Mouse (Mus musculus): ENCODE measurements at regions not wholly inside any gene's neighbourhood (a gene's known extent, or its start where the extent isn't known, plus 50 kb on each side); places are given as distances from the start of the nearest gene placed in this dataset.

DNA sequence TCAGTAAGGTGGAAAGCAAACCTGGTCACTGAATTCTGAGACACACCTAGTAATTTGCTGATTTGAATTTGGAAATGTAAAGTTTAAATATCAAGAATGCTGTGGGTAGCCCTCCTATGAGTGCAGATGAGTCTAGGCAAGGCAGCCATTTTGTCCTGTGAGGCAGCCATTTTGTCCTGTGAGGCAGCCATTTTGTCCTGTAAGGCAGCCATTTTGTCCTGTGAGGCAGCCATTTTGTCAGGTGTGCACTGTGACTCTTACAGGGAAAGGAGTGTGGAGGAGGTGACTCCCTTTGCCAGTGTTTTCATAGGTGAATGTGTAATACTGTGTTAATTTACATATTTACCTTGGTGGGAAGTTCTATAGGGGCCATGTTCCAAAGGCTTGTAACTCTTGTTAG is 241.5 kb downstream of the Adra2a start:
- no peak overlapping the region for H3K9ac ChIP-seq (ENCODE audit: control insufficient read depth, low read depth, low read length, poor library complexity, severe bottlenecking)
- no peak overlapping the region for H3K4me3 ChIP-seq (ENCODE audit: control insufficient read depth in 1 of 2, insufficient read depth in 1 of 2, low read depth in 2 of 2, low read length in 2 of 2)
- H3K27ac ChIP-seq (ENCODE audit: control insufficient read depth, low read depth, low read length): no peak overlapping the region
- DNase-seq (ENCODE audit: low read depth, low spot score): peak; percentile 36
- H3K9me3 ChIP-seq (replicated peaks; ENCODE audit: insufficient read depth, low read length): no peaks in the 10 kb centered on the region
- H3K4me1 ChIP-seq (ENCODE audit: control insufficient read depth in 1 of 2, insufficient read depth in 2 of 2, low read length in 2 of 2): no peaks in the 10 kb centered on the region
- H3K27me3 ChIP-seq (ENCODE audit: control insufficient read depth in 1 of 2, insufficient read depth in 2 of 2, low read length in 2 of 2): peaks cover 0 to 2% of the 10 kb centered on the region in 2 experiments; a peak in 2 of 4 replicates
- no peak for TF ChIP-seq ZNF384 (IDR thresholded peaks at IDR 0.05; ENCODE audit: low read depth, low read length)
- TF ChIP-seq SMC3 (IDR thresholded peaks at IDR 0.05; ENCODE audit: low read depth, low read length): no peak
- peak; percentile 74 for TF ChIP-seq ZC3H11A (IDR thresholded peaks at IDR 0.05; ENCODE audit: low read depth, low read length)
- no peak for TF ChIP-seq NRF1 (IDR thresholded peaks at IDR 0.05; ENCODE audit: insufficient read depth, low read depth, low read length, poor library complexity, severe bottlenecking)
- TF ChIP-seq TBP (IDR thresholded peaks at IDR 0.05; ENCODE audit: low read depth, low read length): no peak
- H3K36me3 ChIP-seq (ENCODE audit: control insufficient read depth in 1 of 2, insufficient read depth in 2 of 2, low read length in 2 of 2): no peaks in the 10 kb centered on the region
- H3K79me2 ChIP-seq (ENCODE audit: control insufficient read depth, insufficient read depth, low read length, poor library complexity): no peaks in the 10 kb centered on the region

DNA sequence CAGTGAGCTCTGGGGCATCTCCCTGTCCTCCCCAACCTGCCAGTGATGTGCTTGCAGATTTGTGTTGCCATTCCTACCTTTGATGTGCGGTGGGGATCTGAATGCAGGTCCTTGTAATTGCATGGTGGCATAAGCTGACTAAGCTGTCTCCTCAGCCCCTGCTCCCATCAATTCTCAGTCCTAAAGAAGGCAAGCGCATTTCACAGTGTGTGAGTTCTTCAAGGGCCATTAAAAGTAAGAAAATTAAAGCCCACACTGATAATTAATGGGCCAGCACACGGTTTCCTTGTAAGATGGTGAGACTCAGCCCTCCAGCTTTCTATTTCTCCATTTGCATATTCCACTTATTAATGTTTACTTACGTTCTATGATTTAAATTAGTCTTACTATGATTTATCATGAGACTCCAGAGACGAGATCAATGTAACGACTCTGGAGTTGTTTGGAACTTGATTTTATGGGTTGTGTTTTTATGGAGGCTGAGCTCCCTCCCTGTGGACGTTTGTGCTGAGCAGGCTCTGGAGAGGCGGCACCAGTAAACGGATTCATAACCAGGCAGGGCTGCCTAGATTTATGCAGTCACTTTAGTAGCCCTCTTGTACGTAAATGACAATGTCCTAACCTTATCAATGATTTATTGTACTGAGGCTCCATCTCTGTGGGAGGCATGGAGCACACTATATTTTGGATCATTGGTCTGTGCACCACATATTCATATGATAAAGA is 253.9 kb downstream of the Adra2a start:
- TF ChIP-seq ELF1 (IDR thresholded peaks at IDR 0.05; ENCODE audit: low read depth, low read length) (no peak), E2F4 (IDR thresholded peaks at IDR 0.05; ENCODE audit: borderline replicate concordance, low read depth, low read length) (no peak), CHD1 (IDR thresholded peaks at IDR 0.05; ENCODE audit: low read depth, low read length) (no peak), MYC (IDR thresholded peaks at IDR 0.05; ENCODE audit: low read depth, low read length) (no peak), TCF12 (IDR thresholded peaks at IDR 0.05; ENCODE audit: low read depth, low read length) (no peak), TAL1 (IDR thresholded peaks at IDR 0.05; ENCODE audit: low read length) (no peak), TBP (IDR thresholded peaks at IDR 0.05; ENCODE audit: low read depth, low read length) (no peak), BHLHE40 (IDR thresholded peaks at IDR 0.05; ENCODE audit: borderline replicate concordance, low read depth, low read length) (no peak)
- no peaks in the 10 kb centered on the region; a peak in 1 of 4 replicates for H3K27me3 ChIP-seq (ENCODE audit: control insufficient read depth in 1 of 2, insufficient read depth in 2 of 2, low read length in 2 of 2)
- H3K9me3 ChIP-seq (replicated peaks; ENCODE audit: insufficient read depth, low read length): no peaks in the 10 kb centered on the region

DNA sequence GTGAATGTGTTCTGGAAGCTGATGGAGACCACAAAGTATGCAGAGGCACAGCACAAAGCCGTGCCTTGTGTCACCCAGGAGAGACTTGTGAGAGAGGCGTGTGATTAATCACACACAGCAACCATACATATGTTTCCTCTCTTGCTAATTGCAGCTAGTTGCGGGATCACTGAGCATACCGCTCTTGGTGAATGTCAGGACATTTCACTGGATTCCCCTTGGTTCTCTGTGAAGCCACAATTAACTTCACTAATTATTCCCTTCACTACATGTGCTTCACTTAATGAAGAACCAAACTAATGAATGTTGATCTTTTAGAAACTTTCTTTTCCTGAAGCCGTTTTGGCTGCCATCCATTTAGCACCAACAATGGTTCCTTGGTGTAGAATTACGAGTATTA is 267.3 kb downstream of the Adra2a start:
- no peaks in the 10 kb centered on the region for H3K4me1 ChIP-seq (ENCODE audit: control insufficient read depth in 1 of 2, insufficient read depth in 2 of 2, low read length in 2 of 2)
- no peaks in the 10 kb centered on the region for H3K27me3 ChIP-seq (ENCODE audit: control insufficient read depth in 1 of 2, insufficient read depth in 2 of 2, low read length in 2 of 2)
- H3K36me3 ChIP-seq (ENCODE audit: control insufficient read depth in 1 of 2, insufficient read depth in 2 of 2, low read length in 2 of 2): no peaks in the 10 kb centered on the region
- H3K9me3 ChIP-seq (replicated peaks; ENCODE audit: insufficient read depth, low read length): no peaks in the 10 kb centered on the region
- H3K4me3 ChIP-seq (ENCODE audit: control insufficient read depth in 1 of 2, insufficient read depth in 1 of 2, low read depth in 2 of 2, low read length in 2 of 2): no peak overlapping the region
- no peak for DNase-seq (ENCODE audit: low read depth, low spot score)
- H3K79me2 ChIP-seq (ENCODE audit: control insufficient read depth, insufficient read depth, low read length, poor library complexity): no peaks in the 10 kb centered on the region
- TF ChIP-seq SIN3A (IDR thresholded peaks at IDR 0.05; ENCODE audit: low read length): no peak
- no peak for TF ChIP-seq POLR2A (IDR thresholded peaks at IDR 0.05; ENCODE audit: control insufficient read depth in 1 of 2, insufficient read depth in 1 of 2, low read depth in 1 of 2, low read length in 2 of 2, poor library complexity in 1 of 2)
- no peak for TF ChIP-seq MAFK (IDR thresholded peaks at IDR 0.05; ENCODE audit: borderline replicate concordance, low read depth, low read length)
- TF ChIP-seq BHLHE40 (IDR thresholded peaks at IDR 0.05; ENCODE audit: borderline replicate concordance, low read depth, low read length): no peak
- H3K9ac ChIP-seq (ENCODE audit: control insufficient read depth, low read depth, low read length, poor library complexity, severe bottlenecking): no peak overlapping the region
- no peak overlapping the region for H3K27ac ChIP-seq (ENCODE audit: control insufficient read depth, low read depth, low read length)

More for the DNA sequence above, 253.9 kb downstream of the Adra2a start:
- Histone ChIP-seq H3K9ac (ENCODE audit: control insufficient read depth, low read depth, low read length, poor library complexity, severe bottlenecking) (no peak overlapping the region), H3K36me3 (ENCODE audit: control insufficient read depth in 1 of 2, insufficient read depth in 2 of 2, low read length in 2 of 2) (no peaks in the 10 kb centered on the region), H3K4me1 (ENCODE audit: control insufficient read depth in 1 of 2, insufficient read depth in 2 of 2, low read length in 2 of 2) (no peaks in the 10 kb centered on the region), H3K4me3 (ENCODE audit: control insufficient read depth in 1 of 2, insufficient read depth in 1 of 2, low read depth in 2 of 2, low read length in 2 of 2) (no peak overlapping the region), H3K79me2 (ENCODE audit: control insufficient read depth, insufficient read depth, low read length, poor library complexity) (no peaks in the 10 kb centered on the region), H3K27ac (ENCODE audit: control insufficient read depth, low read depth, low read length) (no peak overlapping the region)
- no peak for DNase-seq (ENCODE audit: low read depth, low spot score)

Measured in MEL (cell line).